Mouse (Mus musculus) lung, embryonic 14.5 days (tissue): Measurements from ENCODE around the gene Pdzd3. TPM values are rescaled to one million over a fixed set of nuclear protein-coding genes. Genes with fewer than 3 reads are reported as not detected.

Source experiments
- ATAC-seq: fragments of 200-750 bp; cut with Nextera tagmentation; 2 replicates; pipeline ENCODE4 v1.8.0; 2017; ENCODE audit warnings: mild to moderate bottlenecking, moderate TSS enrichment, moderate library complexity; ENCODE audit not compliant: insufficient read depth
- DNase-seq: peaks from one replicate; pipeline ENCODE4 v3.0.0-alpha.2; 2015
- H3K27ac ChIP-seq: fragments of 300-500 bp; sonication (generic); 2 replicates; pipeline ENCODE4 v1.5.1; 2014; ENCODE audit warnings: low read depth, mild to moderate bottlenecking, moderate library complexity
- H3K27me3 ChIP-seq: fragments of 300-500 bp; sonication (generic); 2 replicates; pipeline ENCODE4 v1.6.1; 2014; ENCODE audit warnings: low read length, control low read depth; ENCODE audit not compliant: insufficient read depth
- H3K36me3 ChIP-seq: fragments of 300-500 bp; sonication (generic); 2 replicates; pipeline ENCODE4 v1.6.1; 2014; ENCODE audit warnings: control low read depth; ENCODE audit not compliant: insufficient read depth
- H3K4me1 ChIP-seq: fragments of 300-500 bp; sonication (generic); 2 replicates; pipeline ENCODE4 v1.6.1; 2014; ENCODE audit warnings: antibody characterized with exemption, control low read depth; ENCODE audit not compliant: insufficient read depth
- H3K4me2 ChIP-seq: fragments of 300-500 bp; sonication (generic); 2 replicates; pipeline ENCODE4 v1.6.1; 2014; ENCODE audit warnings: mild to moderate bottlenecking
- H3K4me3 ChIP-seq: fragments of 300-500 bp; sonication (generic); 2 replicates; pipeline ENCODE4 v1.5.1; 2014; ENCODE audit warnings: low read depth, low read length
- H3K9ac ChIP-seq: fragments of 300-500 bp; sonication (generic); 2 replicates; pipeline ENCODE4 v1.6.1; 2014
- H3K9me3 ChIP-seq: fragments of 300-500 bp; sonication (generic); 2 replicates; pipeline ENCODE4 v1.6.1; 2016; ENCODE audit warnings: low read depth, low read length, control low read depth
- CTCF ChIP-seq: IDR thresholded peaks from 2 replicates; pipeline ENCODE4 v1.5.1; 2016; ENCODE audit warnings: antibody characterized with exemption, low read depth
- WGBS: fragments of 180-500 bp; shearing (Covaris S2); extraction: QIAGEN DNeasy Blood & Tissue Kit; methylation state at CpG from one replicate; pipeline ENCODE4 v1.1.7; 2014; 5-methylcytosine and 5-hydroxymethylcytosine counted together
- polyA plus RNA-seq: library from polyadenylated mRNA; unstranded; fragments of >200 nt; fragmentation: Nextera tagmentation; extraction: Ambion mirVana; gene quantifications from 2 replicates; pipeline ENCODE4 v1.2.1, GENCODE M21; 2014

Gene Pdzd3
- polyA plus RNA-seq, 1 experiment from 2014 or later: 0.13 TPM

- H3K27me3 ChIP-seq: peaks cover 27% of the 10 kb centered on the region
- ATAC-seq (no peak), DNase-seq (no peak)
- H3K4me1 ChIP-seq: peaks cover 4% of the 10 kb centered on the region; the same call in 1 of the 2 replicates
- no peak overlapping the region for H3K9ac ChIP-seq
- WGBS: 14% methylated on average over 6 of the region's 6 CpGs
- H3K36me3 ChIP-seq: no peaks in the 10 kb centered on the region
- no peak for TF ChIP-seq CTCF
- H3K9me3 ChIP-seq: no peaks in the 10 kb centered on the region
- H3K4me2 ChIP-seq: peak overlapping the region; percentile 97
- H3K27ac ChIP-seq: no peak overlapping the region
- H3K4me3 ChIP-seq: peak overlapping the region; percentile 11; the same call in 1 of the 2 replicates
Measured at GRCm38 (mm10) chr9:44286256-44286850, 35.1 kb upstream of the Pdzd3 start.

- ATAC-seq: no peak
- Histone ChIP-seq H3K27me3 (peaks cover 14% of the 10 kb centered on the region), H3K9me3 (no peaks in the 10 kb centered on the region), H3K27ac (no peak overlapping the region), H3K9ac (no peak overlapping the region), H3K4me1 (no peaks in the 10 kb centered on the region), H3K4me3 (no peak overlapping the region), H3K4me2 (no peak overlapping the region), H3K36me3 (no peaks in the 10 kb centered on the region)
- DNase-seq: peak; percentile 5
- TF ChIP-seq CTCF: no peak
- 36% methylated on average over 5 of the region's 5 CpGs for WGBS
Measured at GRCm38 (mm10) chr9:44283183-44283582, 31.9 kb upstream of the Pdzd3 start.

GRCm38 (mm10) chr9:44269973-44270372, 18.7 kb upstream of the Pdzd3 start:
- Histone ChIP-seq H3K27me3 (no peaks in the 10 kb centered on the region), H3K4me1 (peaks cover 10% of the 10 kb centered on the region), H3K9me3 (no peaks in the 10 kb centered on the region), H3K27ac (no peak overlapping the region), H3K4me2 (no peak overlapping the region), H3K9ac (no peak overlapping the region), H3K36me3 (no peaks in the 10 kb centered on the region), H3K4me3 (no peak overlapping the region)
- no peak for DNase-seq
- 79% methylated on average over 4 of the region's 4 CpGs for WGBS
- no peak for ATAC-seq
- no peak for TF ChIP-seq CTCF

GRCm38 (mm10) chr9:44269077-44269476, 17.8 kb upstream of the Pdzd3 start:
- 72% methylated on average over 3 of the region's 3 CpGs for WGBS
- TF ChIP-seq CTCF: peak; percentile 60
- no peak overlapping the region for H3K27ac ChIP-seq

GRCm38 (mm10) chr9:44268432-44268831, 17.2 kb upstream of the Pdzd3 start, which contains the start of gene Nlrx1:
Gene Nlrx1, minus strand, starts transcription at chr9:44268599.
- no peak for TF ChIP-seq CTCF
- no peaks in the 10 kb centered on the region for H3K36me3 ChIP-seq
- no peaks in the 10 kb centered on the region for H3K27me3 ChIP-seq
- H3K9ac ChIP-seq: peak within 1 kb of the TSS; percentile 79
- peaks cover 10% of the 10 kb centered on the region for H3K4me1 ChIP-seq
- no peak for DNase-seq
- H3K4me3 ChIP-seq: peak within 1 kb of the TSS; percentile 53
- 62% methylated on average over 6 of the region's 6 CpGs for WGBS
- H3K9me3 ChIP-seq: no peaks in the 10 kb centered on the region
- peak; percentile 40 for ATAC-seq
- peak within 1 kb of the TSS; percentile 80 for H3K27ac ChIP-seq
- peak within 1 kb of the TSS; percentile 79 for H3K4me2 ChIP-seq

More at GRCm38 (mm10) chr9:44269077-44269476, 17.8 kb upstream of the Pdzd3 start:
- H3K4me2 ChIP-seq: no peak overlapping the region
- DNase-seq (peak; percentile 49), ATAC-seq (no peak)
- H3K4me3 ChIP-seq: no peak overlapping the region
- no peaks in the 10 kb centered on the region for H3K36me3 ChIP-seq
- H3K4me1 ChIP-seq: peaks cover 10% of the 10 kb centered on the region
- H3K27me3 ChIP-seq: no peaks in the 10 kb centered on the region
- H3K9me3 ChIP-seq: no peaks in the 10 kb centered on the region
- H3K9ac ChIP-seq: no peak overlapping the region

GRCm38 (mm10) chr9:44268027-44268360, 16.7 kb upstream of the Pdzd3 start:
- peak; percentile 95 for ATAC-seq
- peak; percentile 75 for TF ChIP-seq CTCF
- no peaks in the 10 kb centered on the region for H3K36me3 ChIP-seq
- DNase-seq: peak; percentile 95
- no peaks in the 10 kb centered on the region for H3K27me3 ChIP-seq
- peaks cover 10% of the 10 kb centered on the region for H3K4me1 ChIP-seq
- WGBS: 6% methylated on average over 28 of the region's 28 CpGs
- H3K4me2 ChIP-seq: peak overlapping the region; percentile 79
- H3K9ac ChIP-seq: peak overlapping the region; percentile 79
- peak overlapping the region; percentile 53 for H3K4me3 ChIP-seq
- H3K9me3 ChIP-seq: no peaks in the 10 kb centered on the region
- H3K27ac ChIP-seq: peak overlapping the region; percentile 80

GRCm38 (mm10) chr9:44267319-44268026, 16.2 kb upstream of the Pdzd3 start:
- DNase-seq (peak; percentile 62), ATAC-seq (peak; percentile 43)
- no peaks in the 10 kb centered on the region for H3K36me3 ChIP-seq
- H3K4me2 ChIP-seq: peak overlapping the region; percentile 79
- no peaks in the 10 kb centered on the region for H3K27me3 ChIP-seq
- 7% methylated on average over 23 of the region's 23 CpGs for WGBS
- 0 out of 2 replicates have a peak, but pooled peaks have one; percentile 20 for TF ChIP-seq CTCF
- H3K4me3 ChIP-seq: peak overlapping the region; percentile 53
- H3K9me3 ChIP-seq: no peaks in the 10 kb centered on the region
- H3K27ac ChIP-seq: peak overlapping the region; percentile 80
- peaks cover 10% of the 10 kb centered on the region for H3K4me1 ChIP-seq
- H3K9ac ChIP-seq: peak overlapping the region; percentile 79
